Mouse (Mus musculus) embryonic fibroblast, embryonic 13.5 days (primary cell): ENCODE measurements around the gene H13.

ENCODE experiments used
- CTCF ChIP-seq: IDR thresholded peaks from 2 replicates; pipeline ENCODE4 v1.5.1; 2011; ENCODE audit warnings: mild to moderate bottlenecking, control low read depth, low read length, moderate library complexity, borderline replicate concordance; ENCODE audit not compliant: insufficient read depth
- POLR2A ChIP-seq: IDR thresholded peaks from 2 replicates; pipeline ENCODE4 v1.6.1; 2011; ENCODE audit warnings: low read depth, mild to moderate bottlenecking, control low read depth, low read length, moderate library complexity

- TF ChIP-seq CTCF, result no peak
- TF ChIP-seq POLR2A, result no peak
These were observed 24.5 kb downstream of the H13 start for GRCm38 (mm10) chr2:152693735-152694134.
